Mouse (Mus musculus): ENCODE data around the gene Metap1d. TPM values are rescaled to one million over a fixed set of nuclear protein-coding genes. Genes with fewer than 3 reads are reported as not detected.

Gene Metap1d
- total RNA-seq, 2 experiments from 2014 or later = 12.3 to 19.6 TPM

Other genes starting within 250 kb of the Metap1d start
- 100 to 1,000 TPM; 115 to 142 TPM for gene Dync1i2, start 241.6 kb upstream of the Metap1d start, total RNA-seq (2021)
- gene Slc25a12, start 85.5 kb upstream of the Metap1d start, total RNA-seq (2021) = 100 to 1,000 TPM; 159 to 163 TPM
- 10 to 100 TPM; 16.7 TPM for gene Hat1, start 64.3 kb upstream of the Metap1d start, total RNA-seq (2021)
- 10 to 100 TPM; 19.4 to 21.5 TPM for gene Dlx1, start 74.8 kb downstream of the Metap1d start, total RNA-seq (2021)
- gene Dlx2, start 93.5 kb downstream of the Metap1d start, total RNA-seq (2021) = 1 to 10 TPM; 6.0 to 6.4 TPM